Mouse (Mus musculus): ENCODE measurements around the gene Mob1b. TPM values are rescaled to one million over a fixed set of nuclear protein-coding genes. Genes with fewer than 3 reads are reported as not detected.

Gene Mob1b
- polyA plus RNA-seq (2016; fragmentation: Nextera tagmentation; extraction: Ambion mirVana) = 13.3 and 13.5 TPM in 2 replicates

DNA sequence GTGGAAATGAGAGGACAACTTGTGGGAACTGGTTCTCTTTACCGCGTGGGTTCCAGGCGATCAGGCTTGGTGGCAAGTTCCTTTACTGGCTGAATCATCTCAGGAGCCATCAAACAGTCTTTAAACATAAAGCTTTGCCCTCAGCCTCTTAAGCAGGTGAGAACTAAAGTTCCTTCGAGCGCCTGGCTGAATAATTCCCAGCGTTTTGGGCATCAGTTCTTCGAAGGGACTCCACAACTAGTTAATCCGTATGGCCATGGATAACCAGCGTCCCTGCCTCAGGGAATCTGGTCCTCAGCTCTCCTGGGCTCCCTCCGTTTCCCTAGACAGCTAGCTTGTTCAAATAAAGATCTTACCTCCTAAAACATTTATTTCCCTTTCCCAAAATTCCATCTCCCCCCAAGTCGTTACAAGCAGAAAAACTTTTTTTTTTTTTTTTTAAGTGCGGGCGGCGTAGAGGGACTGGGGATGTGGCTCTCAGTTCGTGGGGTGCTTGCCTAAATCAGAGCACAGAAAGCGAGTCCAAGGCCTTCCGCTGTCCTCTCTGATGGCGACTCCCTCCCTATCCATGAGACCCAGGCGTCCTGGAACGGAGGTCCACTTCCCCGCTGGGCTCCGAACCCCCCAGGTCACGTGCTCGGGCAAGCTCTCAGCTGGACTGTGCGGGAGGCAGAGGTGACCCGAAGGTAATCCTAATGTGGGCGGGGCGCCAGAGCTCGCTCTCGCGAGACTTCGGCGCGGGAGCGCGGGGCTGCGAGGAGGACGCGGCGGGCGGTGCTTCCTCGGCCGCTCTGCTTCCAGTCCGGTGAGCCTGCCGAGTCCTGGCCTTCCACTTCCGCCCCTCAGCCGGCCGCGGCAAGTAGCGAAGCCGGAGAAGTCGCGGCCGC lies at the start of gene Mob1b:
Gene Mob1b (plus strand): TSS at position 740 of the 887 bp plus-strand sequence.
- peaks cover 42% of the 10 kb centered on the region for H3K4me1 ChIP-seq
- H3K9ac ChIP-seq = peak within 1 kb of the TSS; percentile 99
- 0 out of 2 replicates have a peak, but pooled peaks cover 3% of the 10 kb centered on the region for H3K36me3 ChIP-seq
- under 1% methylated on average over 48 of the region's 54 CpGs for WGBS (ENCODE audit: insufficient replicate concordance)
- no peaks in the 10 kb centered on the region for H3K27me3 ChIP-seq (replicated peaks)
- ATAC-seq = peak; percentile 86
- H3K4me2 ChIP-seq = peak within 1 kb of the TSS; percentile 91
- H3K4me3 ChIP-seq = peak within 1 kb of the TSS; percentile 97
- peak within 1 kb of the TSS; percentile 96 for H3K27ac ChIP-seq
- H3K9me3 ChIP-seq (replicated peaks) = no peaks in the 10 kb centered on the region

DNA sequence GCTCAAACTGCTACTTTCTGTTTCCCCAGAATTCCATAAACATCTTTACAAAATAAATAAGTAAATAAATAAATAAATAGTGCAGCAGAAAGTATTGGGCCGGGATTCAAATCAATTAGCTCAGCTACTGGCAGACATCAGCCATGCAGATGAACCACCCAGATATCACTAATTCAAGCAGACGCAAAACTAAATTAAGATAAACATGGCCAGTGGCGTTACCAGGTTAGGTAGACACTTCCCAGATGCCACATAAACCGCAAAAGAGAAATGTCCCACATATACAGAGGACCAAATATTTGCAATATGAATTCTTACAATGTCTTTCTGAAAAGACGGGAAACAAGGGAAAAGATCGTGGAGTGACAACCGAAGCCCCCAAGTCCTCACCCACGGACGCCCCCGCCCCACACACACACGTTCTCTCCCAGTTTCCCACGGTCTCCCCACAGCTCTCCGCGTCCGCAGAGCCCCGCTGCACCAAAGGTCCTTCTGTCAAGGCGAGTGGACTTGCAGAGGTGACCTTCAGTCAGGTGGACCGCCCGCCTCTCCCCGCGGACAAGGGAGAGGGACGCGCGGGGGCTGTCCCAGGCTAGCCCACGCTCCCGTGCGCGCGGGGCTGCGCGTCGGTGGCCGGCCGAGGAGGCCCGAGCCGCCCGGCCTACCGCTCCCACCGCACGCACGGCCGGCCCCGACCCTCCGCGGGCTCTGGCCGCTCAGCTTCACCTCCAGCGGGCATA lies 45.8 kb upstream of the Mob1b start:
- Histone ChIP-seq H3K27ac (peak overlapping the region; percentile 95), H3K9me3 (replicated peaks) (no peaks in the 10 kb centered on the region), H3K27me3 (replicated peaks) (0 out of 2 replicates have a peak, but pooled peaks cover 3% of the 10 kb centered on the region), H3K36me3 (peaks cover 38% of the 10 kb centered on the region), H3K9ac (peak overlapping the region; percentile 97), H3K4me3 (peak overlapping the region; percentile 93), H3K4me2 (peak overlapping the region; percentile 94), H3K4me1 (peaks cover 46% of the 10 kb centered on the region)
- under 1% methylated on average over 46 of the region's 47 CpGs for WGBS (ENCODE audit: insufficient replicate concordance)
- peak; percentile 38 for ATAC-seq

DNA sequence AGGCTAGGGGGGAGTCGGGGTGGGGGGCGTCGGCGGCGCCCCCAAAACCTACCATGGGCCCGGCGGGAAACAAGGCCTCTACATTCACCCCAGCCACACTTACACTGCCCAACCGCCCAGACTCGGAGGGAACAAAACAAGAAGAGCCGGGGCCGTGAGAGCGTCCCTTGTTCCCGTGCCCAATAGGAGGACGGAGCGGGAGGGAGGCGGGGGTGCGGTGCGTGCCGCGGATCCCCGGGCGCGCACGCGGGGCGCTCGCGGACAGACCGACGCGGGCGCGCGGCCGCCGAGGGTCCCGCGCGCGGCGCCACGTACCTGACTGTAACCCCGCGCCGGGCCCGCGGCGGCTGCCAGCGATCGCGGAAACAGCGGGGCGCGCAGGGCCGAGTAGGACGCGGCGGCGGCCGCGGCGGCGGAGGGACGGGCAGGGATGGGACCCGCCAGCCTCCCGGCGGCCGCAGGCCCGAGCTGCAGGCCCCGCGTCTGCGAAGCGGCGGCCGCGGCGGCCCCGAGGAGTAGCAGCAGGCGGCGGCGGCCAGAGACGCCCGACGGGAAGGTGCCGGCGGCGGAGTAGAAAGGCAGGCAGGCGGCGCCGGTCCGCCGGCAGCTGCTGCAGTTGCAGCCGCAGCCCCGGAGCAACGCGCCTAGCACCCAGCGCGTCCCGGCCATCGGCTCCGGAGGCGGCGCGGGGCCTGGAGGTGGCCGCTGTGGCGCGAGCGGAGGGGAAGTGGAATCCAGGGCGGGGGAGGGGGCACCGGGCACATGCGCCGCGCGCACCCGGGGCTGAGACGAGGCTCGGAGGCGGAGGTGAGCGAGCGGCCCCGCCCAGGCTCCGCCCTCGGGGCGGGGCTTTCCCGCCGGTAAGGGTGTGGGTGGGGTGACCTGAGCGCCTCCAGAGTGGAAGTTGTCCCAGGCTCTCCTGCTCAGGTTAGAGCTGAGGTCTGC lies 44.9 kb upstream of the Mob1b start, which contains the start of gene Grsf1:
Gene Grsf1 (minus strand): TSS at position 729 of the 945 bp plus-strand sequence.
- Histone ChIP-seq H3K4me2 (peak within 1 kb of the TSS; percentile 94), H3K9me3 (replicated peaks) (no peaks in the 10 kb centered on the region), H3K36me3 (peaks cover 30% of the 10 kb centered on the region), H3K4me3 (peak within 1 kb of the TSS; percentile 93), H3K27me3 (replicated peaks) (0 out of 2 replicates have a peak, but pooled peaks cover 3% of the 10 kb centered on the region), H3K9ac (peak within 1 kb of the TSS; percentile 97), H3K27ac (peak within 1 kb of the TSS; percentile 95), H3K4me1 (peaks cover 46% of the 10 kb centered on the region)
- peak; percentile 93 for ATAC-seq
- WGBS (ENCODE audit: insufficient replicate concordance) = under 1% methylated on average over 101 of the region's 127 CpGs

DNA sequence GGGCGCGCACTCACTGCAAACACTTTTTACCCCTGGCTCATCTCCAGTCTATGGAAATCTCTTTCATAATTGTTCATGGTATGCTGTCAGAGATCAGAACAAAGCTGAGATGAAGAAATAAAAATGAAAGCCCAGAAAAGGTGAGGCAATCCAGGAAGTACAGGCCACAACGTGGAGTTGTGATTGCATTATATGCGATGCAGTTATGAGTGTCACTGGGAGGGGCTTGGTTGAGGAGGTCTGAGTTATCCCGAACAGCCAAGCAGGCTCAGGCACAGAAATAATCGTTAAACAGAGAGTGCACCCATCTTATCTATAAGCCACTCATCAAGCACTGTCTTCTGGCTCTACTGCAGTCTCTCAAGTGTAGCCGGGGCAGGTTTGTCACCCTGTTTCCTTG lies 41.7 kb upstream of the Mob1b start:
- peak overlapping the region; percentile 24 for H3K4me2 ChIP-seq
- H3K9ac ChIP-seq = 0 out of 2 replicates have a peak overlapping the region, but pooled peaks have one; percentile 10
- no peak for ATAC-seq
- H3K27ac ChIP-seq = no peak overlapping the region; the same call in 1 of the 2 replicates
- 32% methylated on average over 7 of the region's 7 CpGs for WGBS (ENCODE audit: insufficient replicate concordance)
- H3K27me3 ChIP-seq (replicated peaks) = peaks cover 14% of the 10 kb centered on the region
- peaks cover 40% of the 10 kb centered on the region for H3K4me1 ChIP-seq
- H3K4me3 ChIP-seq = no peak overlapping the region
- H3K36me3 ChIP-seq = no peaks in the 10 kb centered on the region
- no peaks in the 10 kb centered on the region for H3K9me3 ChIP-seq (replicated peaks)

DNA sequence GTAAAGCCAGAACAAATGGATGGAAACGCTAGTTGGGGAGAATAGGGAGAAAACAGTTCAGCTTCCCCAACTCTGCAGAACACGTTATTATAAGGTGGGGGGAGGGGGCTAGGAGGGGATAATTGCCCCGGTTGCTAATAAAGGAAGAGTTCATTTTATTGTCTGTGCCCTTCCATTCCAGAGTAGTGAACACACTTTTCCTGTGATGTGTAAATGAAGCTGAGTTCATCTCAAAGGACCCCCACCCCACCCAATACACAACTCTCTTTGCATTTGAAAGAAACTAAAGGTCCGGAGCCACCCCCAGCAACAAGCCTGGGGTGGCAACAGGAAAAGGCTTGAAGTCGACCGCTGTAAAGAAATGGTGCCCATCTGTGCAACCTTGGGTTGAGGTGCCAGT lies 41.3 kb upstream of the Mob1b start:
- no peak overlapping the region for H3K9ac ChIP-seq
- peak overlapping the region; percentile 24 for H3K4me2 ChIP-seq
- H3K4me3 ChIP-seq = no peak overlapping the region
- no peak overlapping the region for H3K27ac ChIP-seq
- WGBS (ENCODE audit: insufficient replicate concordance) = 33% methylated on average over 6 of the region's 6 CpGs
- ATAC-seq = no peak
- H3K4me1 ChIP-seq = peaks cover 36% of the 10 kb centered on the region
- peaks cover 18% of the 10 kb centered on the region for H3K27me3 ChIP-seq (replicated peaks)
- no peaks in the 10 kb centered on the region for H3K36me3 ChIP-seq
- no peaks in the 10 kb centered on the region for H3K9me3 ChIP-seq (replicated peaks)

DNA sequence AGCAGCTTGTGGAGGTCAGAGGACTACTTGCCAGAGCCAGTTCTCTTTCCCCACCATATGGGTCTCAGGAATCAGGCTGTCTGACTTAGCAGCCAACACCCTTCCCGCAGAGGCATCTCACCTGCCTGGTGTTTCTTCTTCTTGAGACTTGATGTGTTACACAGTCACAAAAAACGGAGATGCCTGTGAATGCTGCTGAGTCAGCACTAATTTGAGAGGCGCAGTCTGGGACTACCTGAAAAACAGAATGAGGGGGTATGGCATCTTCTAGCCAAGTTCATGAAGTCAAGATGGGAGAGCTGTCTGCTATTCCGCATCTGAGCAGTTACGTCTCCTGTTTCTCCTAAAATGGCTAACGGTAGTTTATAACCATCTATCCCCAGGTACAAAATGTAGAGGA lies 40.1 kb upstream of the Mob1b start:
- Histone ChIP-seq H3K9ac (no peak overlapping the region), H3K36me3 (no peaks in the 10 kb centered on the region), H3K4me2 (no peak overlapping the region), H3K27ac (no peak overlapping the region), H3K4me1 (peaks cover 33% of the 10 kb centered on the region), H3K27me3 (replicated peaks) (peaks cover 30% of the 10 kb centered on the region), H3K9me3 (replicated peaks) (no peaks in the 10 kb centered on the region), H3K4me3 (no peak overlapping the region)
- ATAC-seq = no peak
- 81% methylated on average over 6 of the region's 6 CpGs for WGBS (ENCODE audit: insufficient replicate concordance)

DNA sequence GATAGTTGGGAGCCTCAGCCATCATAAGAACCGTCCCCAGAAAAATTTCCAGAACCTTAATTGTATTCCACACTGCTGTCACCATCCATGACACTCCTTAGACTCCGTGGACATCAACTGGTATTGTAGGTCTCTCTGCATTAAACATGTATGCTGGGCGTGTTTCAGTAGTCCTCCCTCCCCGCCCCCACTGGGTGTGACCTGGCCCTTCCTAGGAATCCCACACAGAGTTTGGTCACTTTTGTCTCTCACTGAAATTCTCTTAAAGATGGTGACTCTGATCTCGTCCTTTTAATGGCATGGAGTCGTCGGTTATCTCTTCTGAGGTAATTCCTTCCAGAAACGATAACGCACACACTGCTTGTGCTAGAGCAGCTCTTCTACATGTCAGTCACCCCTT lies 36.9 kb upstream of the Mob1b start:
- H3K36me3 ChIP-seq = no peaks in the 10 kb centered on the region
- H3K27me3 ChIP-seq (replicated peaks) = peaks cover 40% of the 10 kb centered on the region
- peaks cover 29% of the 10 kb centered on the region for H3K4me1 ChIP-seq
- no peak overlapping the region for H3K4me2 ChIP-seq
- no peak overlapping the region for H3K27ac ChIP-seq
- 50% methylated on average over 9 of the region's 9 CpGs for WGBS (ENCODE audit: insufficient replicate concordance)
- no peak overlapping the region for H3K9ac ChIP-seq
- ATAC-seq = no peak
- no peaks in the 10 kb centered on the region for H3K9me3 ChIP-seq (replicated peaks)
- H3K4me3 ChIP-seq = no peak overlapping the region

DNA sequence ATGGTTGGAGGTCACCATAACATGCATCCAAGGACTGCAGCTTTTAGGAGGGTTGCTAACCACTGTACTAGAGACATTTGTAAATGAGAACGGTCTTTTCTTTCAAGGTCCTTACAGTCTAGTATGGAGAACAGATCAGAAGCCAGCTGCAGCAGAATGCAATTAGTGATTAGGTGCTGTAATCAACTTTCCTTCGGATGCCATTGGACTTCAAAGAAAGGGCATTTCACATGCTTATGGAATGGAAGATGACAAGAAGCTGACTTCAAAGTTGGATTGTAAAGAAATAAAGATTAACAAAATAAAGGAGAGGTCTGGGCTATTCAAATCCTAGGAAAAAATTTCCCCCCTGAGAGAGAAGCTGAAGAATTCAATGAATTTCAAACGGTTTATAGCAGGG lies 36.4 kb upstream of the Mob1b start:
- no peak for ATAC-seq
- Histone ChIP-seq H3K36me3 (no peaks in the 10 kb centered on the region), H3K9ac (no peak overlapping the region), H3K4me3 (no peak overlapping the region), H3K9me3 (replicated peaks) (no peaks in the 10 kb centered on the region), H3K27ac (no peak overlapping the region), H3K4me2 (no peak overlapping the region), H3K4me1 (peaks cover 29% of the 10 kb centered on the region), H3K27me3 (replicated peaks) (peaks cover 40% of the 10 kb centered on the region)
- WGBS (ENCODE audit: insufficient replicate concordance) = 27% methylated on average over 3 of the region's 3 CpGs

DNA sequence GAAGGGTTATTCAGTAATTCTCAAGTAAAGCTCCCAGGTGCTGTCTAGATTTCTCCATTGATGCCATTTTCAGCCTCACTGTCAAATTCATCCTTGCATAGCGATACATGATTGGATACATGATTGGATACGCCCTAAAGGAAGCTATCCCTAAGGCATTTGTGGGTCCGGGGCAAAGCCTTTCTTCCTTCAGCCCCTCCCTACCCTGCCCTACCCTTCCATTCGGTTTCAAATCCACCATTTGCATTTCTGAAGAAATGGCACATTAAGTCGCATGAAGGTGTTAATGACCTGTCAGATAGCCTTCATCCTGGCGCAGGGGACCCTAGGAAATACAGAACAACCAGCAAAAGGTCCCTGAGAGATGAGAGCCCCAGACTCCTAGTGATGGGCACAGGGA lies 35.3 kb upstream of the Mob1b start:
- H3K9ac ChIP-seq = no peak overlapping the region

DNA sequence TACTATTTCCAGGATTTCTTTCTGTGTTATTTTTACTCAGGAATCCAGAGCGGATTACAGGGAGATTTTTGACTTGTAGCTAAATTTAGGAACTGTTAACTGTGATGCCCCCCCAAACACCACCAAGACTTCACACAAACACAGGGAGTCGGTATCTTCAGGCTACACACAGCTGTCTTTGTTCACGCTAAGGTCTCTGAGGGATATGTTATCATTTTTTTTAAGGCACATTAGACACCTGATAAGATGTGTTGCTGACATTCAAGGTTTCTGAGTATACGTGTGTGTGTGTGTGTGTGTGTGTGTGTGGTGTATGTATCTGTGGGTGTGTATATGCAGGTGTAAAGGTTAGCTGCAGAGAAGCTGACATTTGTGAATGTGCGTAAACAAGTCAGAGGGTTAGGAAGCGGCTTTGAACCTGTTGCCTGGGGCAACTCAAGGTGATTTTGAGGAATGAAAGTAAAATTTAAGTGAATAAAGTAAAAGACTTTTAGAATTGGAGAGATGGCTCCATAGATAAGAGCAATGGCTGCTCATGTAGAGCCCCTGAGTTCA lies 34.8 kb upstream of the Mob1b start:
- no peak overlapping the region for H3K4me3 ChIP-seq
- WGBS (ENCODE audit: insufficient replicate concordance) = 35% methylated on average over 6 of the region's 6 CpGs
- H3K4me1 ChIP-seq = peaks cover 24% of the 10 kb centered on the region
- no peak overlapping the region for H3K9ac ChIP-seq
- no peak overlapping the region for H3K27ac ChIP-seq
- ATAC-seq = peak; percentile 48
- H3K4me2 ChIP-seq = no peak overlapping the region
- no peaks in the 10 kb centered on the region for H3K9me3 ChIP-seq (replicated peaks)
- H3K36me3 ChIP-seq = no peaks in the 10 kb centered on the region
- peaks cover 40% of the 10 kb centered on the region for H3K27me3 ChIP-seq (replicated peaks)

More for the DNA sequence above, 35.3 kb upstream of the Mob1b start:
- Histone ChIP-seq H3K27me3 (replicated peaks) (peaks cover 40% of the 10 kb centered on the region), H3K4me1 (peaks cover 24% of the 10 kb centered on the region), H3K4me2 (no peak overlapping the region), H3K4me3 (no peak overlapping the region), H3K27ac (no peak overlapping the region), H3K9me3 (replicated peaks) (no peaks in the 10 kb centered on the region), H3K36me3 (no peaks in the 10 kb centered on the region)
- 18% methylated on average over 6 of the region's 6 CpGs for WGBS (ENCODE audit: insufficient replicate concordance)
- no peak for ATAC-seq

DNA sequence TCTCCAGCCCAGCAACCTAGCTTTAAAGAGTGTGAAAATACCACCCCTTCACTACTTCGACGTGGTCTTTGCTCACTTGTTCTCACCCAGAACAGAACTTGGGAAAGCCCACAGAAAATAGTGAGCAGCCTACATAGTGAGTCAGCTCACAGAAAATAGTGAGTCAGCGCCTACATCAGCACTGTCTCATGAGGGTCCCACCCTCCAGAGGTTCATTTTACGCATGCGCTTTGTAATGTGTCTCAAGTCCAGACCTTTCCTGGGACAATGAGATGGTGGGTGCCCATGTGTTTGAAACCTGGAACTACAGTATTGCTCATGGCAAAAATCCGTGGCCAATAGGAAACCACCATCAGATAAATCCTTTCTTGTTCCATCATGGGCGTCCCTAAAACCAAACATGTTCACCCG lies 32.7 kb upstream of the Mob1b start:
- 61% methylated on average over 8 of the region's 8 CpGs for whole genome bisulfite sequencing (ENCODE audit: insufficient replicate concordance)
- Histone ChIP-seq H3K9ac (no peak overlapping the region), H3K27ac (no peak overlapping the region), H3K36me3 (no peaks in the 10 kb centered on the region), H3K4me3 (no peak overlapping the region), H3K4me1 (peaks cover 24% of the 10 kb centered on the region), H3K4me2 (no peak overlapping the region), H3K27me3 (replicated peaks) (peaks cover 38% of the 10 kb centered on the region), H3K9me3 (replicated peaks) (no peaks in the 10 kb centered on the region)
- ATAC-seq = no peak

Measured in liver, embryonic 12.5 days (tissue).